Mouse (Mus musculus) midbrain, postnatal 0 days (tissue): ENCODE data around the gene Cfap161. TPM values are rescaled to one million over a fixed set of nuclear protein-coding genes. Genes with fewer than 3 reads are reported as not detected.

Experiments used
- ATAC-seq: fragments of 200-750 bp; cut with Nextera tagmentation; 2 replicates; pipeline ENCODE4 v1.8.0; 2017; ENCODE audit warnings: moderate number of reproducible peaks, mild to moderate bottlenecking, moderate TSS enrichment, moderate library complexity; ENCODE audit not compliant: low FRiP score
- DNase-seq: peaks from one replicate; pipeline ENCODE4 v3.0.0-alpha.2; 2015; ENCODE audit warnings: low spot score
- H3K27ac ChIP-seq: fragments of 300-500 bp; sonication (generic); 2 replicates; pipeline ENCODE4 v1.5.1; 2014; ENCODE audit warnings: low read depth, mild to moderate bottlenecking, low read length, mixed read lengths
- H3K27me3 ChIP-seq: fragments of 300-500 bp; sonication (generic); 2 replicates; pipeline ENCODE4 v1.6.1; 2014; ENCODE audit warnings: low read length, control low read depth, mixed read lengths; ENCODE audit not compliant: insufficient read depth
- H3K36me3 ChIP-seq: fragments of 300-500 bp; sonication (generic); 2 replicates; pipeline ENCODE4 v1.6.1; 2014; ENCODE audit warnings: low read length, control low read depth, mixed read lengths; ENCODE audit not compliant: insufficient read depth
- H3K4me1 ChIP-seq: fragments of 300-500 bp; sonication (generic); 2 replicates; pipeline ENCODE4 v1.6.1; 2014; ENCODE audit warnings: mild to moderate bottlenecking, control low read depth, antibody characterized with exemption, low read length, mixed read lengths; ENCODE audit not compliant: insufficient read depth
- H3K4me2 ChIP-seq: fragments of 300-500 bp; sonication (generic); 2 replicates; pipeline ENCODE4 v1.6.1; 2014; ENCODE audit warnings: low read depth, mild to moderate bottlenecking, low read length, mixed read lengths; ENCODE audit not compliant: poor library complexity, severe bottlenecking
- H3K4me3 ChIP-seq: fragments of 300-500 bp; sonication (generic); 2 replicates; pipeline ENCODE4 v1.5.1; 2014; ENCODE audit warnings: low read depth, mild to moderate bottlenecking, low read length, moderate library complexity
- H3K9ac ChIP-seq: fragments of 300-500 bp; sonication (generic); replicated peaks from 2 replicates; pipeline ENCODE4 v1.6.1; 2014; ENCODE audit warnings: mild to moderate bottlenecking, low read length, moderate library complexity, mixed read lengths; ENCODE audit not compliant: poor library complexity, severe bottlenecking
- H3K9me3 ChIP-seq: fragments of 300-500 bp; sonication (generic); 2 replicates; pipeline ENCODE4 v1.6.1; 2016; ENCODE audit warnings: low read length, control low read depth
- CTCF ChIP-seq: IDR thresholded peaks from 2 replicates; pipeline ENCODE4 v1.5.1; 2016; ENCODE audit warnings: antibody characterized with exemption, mild to moderate bottlenecking
- WGBS: fragments of 180-500 bp; shearing (Covaris S2); extraction: QIAGEN DNeasy Blood & Tissue Kit; methylation state at CpG from one replicate; pipeline ENCODE4 v1.1.7; 2014; 5-methylcytosine and 5-hydroxymethylcytosine counted together
- polyA plus RNA-seq: library from polyadenylated mRNA; unstranded; fragments of >200 nt; fragmentation: Nextera tagmentation; extraction: Ambion mirVana; gene quantifications from 2 replicates; pipeline ENCODE4 v1.2.1, GENCODE M21; 2015
- total RNA-seq: library from RNA; depleted of rRNA; stranded (reverse); fragments of >200 nt; gene quantifications from 2 replicates; pipeline ENCODE4 v1.2.3, GENCODE M21; 2014; rRNA removed

Cfap161 gene
- 2.0 and 2.3 TPM in 2 replicates for total RNA-seq
- polyA plus RNA-seq, result 2.1 and 2.9 TPM in 2 replicates

- H3K9me3 ChIP-seq, result no peaks in the 10 kb centered on the region
- H3K27ac ChIP-seq, result no peak within 1 kb of the TSS
- no peaks in the 10 kb centered on the region for H3K36me3 ChIP-seq
- H3K4me3 ChIP-seq, result no peak within 1 kb of the TSS
- WGBS, result 4% methylated on average over 14 of the region's 14 CpGs
- no peak for TF ChIP-seq CTCF
- no peaks in the 10 kb centered on the region for H3K27me3 ChIP-seq
- DNase-seq (peak; percentile 94), ATAC-seq (peak; percentile 90)
- H3K4me2 ChIP-seq, result peak within 1 kb of the TSS; percentile 45
- H3K9ac ChIP-seq, result 0 out of 2 replicates have a peak within 1 kb of the TSS, but pooled peaks have one; percentile 4
- H3K4me1 ChIP-seq, result no peaks in the 10 kb centered on the region
These were observed at the start of gene Cfap161 for GRCm38 (mm10) chr7:83794705-83795104. TSS of gene Cfap161 (minus strand) at chr7:83794880.

DNA sequence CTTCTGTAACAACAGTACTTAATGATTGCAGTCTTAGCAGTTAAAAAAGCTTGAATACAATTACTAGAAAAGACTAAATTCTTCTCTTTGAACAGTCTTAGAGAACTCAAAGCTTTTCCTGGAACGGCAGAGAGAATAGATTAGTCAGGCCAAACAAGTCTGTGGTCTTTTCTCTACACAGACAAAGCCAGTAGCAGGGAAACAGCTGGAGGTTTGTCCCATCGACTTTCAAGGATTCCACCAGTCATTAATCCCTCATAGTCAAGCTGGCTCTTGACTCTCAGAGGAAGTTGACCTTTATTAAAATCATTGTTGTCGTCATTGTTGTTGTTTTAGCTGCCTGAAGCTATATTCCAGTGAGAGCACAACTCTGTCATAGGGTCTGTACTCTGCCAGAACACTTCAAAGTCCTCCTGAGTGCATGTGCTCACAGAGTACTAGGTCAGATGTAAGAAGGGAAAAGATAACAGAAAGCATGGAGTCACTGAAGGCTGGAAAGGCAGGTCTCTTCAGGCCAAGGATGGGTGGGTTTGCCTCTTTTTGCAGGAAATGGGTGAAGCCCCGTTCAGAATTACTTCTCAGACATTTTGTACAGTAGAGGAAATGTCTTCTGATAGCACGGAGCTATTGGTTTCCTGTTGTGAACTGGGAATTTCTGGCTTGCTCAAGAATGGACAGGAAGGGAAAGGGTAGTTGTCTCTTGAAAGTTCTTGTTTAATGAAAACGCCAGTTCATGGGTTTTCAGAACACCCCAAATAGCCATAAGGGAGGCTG, 48.0 kb upstream of the Cfap161 start:
- ATAC-seq, result no peak
- no peak for TF ChIP-seq CTCF
- Histone ChIP-seq H3K9ac (no peak overlapping the region), H3K9me3 (no peaks in the 10 kb centered on the region), H3K27ac (no peak overlapping the region), H3K4me3 (no peak overlapping the region), H3K27me3 (no peaks in the 10 kb centered on the region), H3K36me3 (no peaks in the 10 kb centered on the region), H3K4me2 (no peak overlapping the region), H3K4me1 (no peaks in the 10 kb centered on the region)
- WGBS, result 44% methylated on average over 6 of the region's 6 CpGs
- DNase-seq, result no peak

DNA sequence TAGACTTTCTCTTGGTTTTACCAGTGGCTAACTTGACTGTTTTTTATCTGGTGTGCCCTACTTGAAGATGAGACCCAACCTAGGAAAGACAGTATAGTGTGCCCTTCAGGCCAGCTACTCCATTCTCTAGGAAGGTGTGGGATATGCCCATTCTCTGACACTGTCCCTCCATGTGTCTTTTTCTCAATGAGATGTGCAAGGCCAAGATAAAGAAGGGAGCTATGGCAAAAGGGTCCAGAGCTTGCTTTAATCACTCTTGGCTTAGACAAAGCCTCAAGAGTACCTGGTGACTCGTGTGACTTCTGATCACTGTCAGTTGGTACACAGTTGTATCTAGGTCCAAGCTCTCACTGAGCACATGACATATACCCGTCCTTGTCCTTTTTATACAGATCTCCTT, 45.4 kb upstream of the Cfap161 start:
- no peaks in the 10 kb centered on the region for H3K4me1 ChIP-seq
- 87% methylated on average over 2 of the region's 2 CpGs for WGBS
- H3K4me2 ChIP-seq, result no peak overlapping the region
- no peaks in the 10 kb centered on the region for H3K36me3 ChIP-seq
- no peak for ATAC-seq
- no peak overlapping the region for H3K9ac ChIP-seq
- no peak overlapping the region for H3K27ac ChIP-seq
- TF ChIP-seq CTCF, result no peak
- no peaks in the 10 kb centered on the region for H3K27me3 ChIP-seq
- no peaks in the 10 kb centered on the region for H3K9me3 ChIP-seq
- no peak for DNase-seq
- H3K4me3 ChIP-seq, result no peak overlapping the region

DNA sequence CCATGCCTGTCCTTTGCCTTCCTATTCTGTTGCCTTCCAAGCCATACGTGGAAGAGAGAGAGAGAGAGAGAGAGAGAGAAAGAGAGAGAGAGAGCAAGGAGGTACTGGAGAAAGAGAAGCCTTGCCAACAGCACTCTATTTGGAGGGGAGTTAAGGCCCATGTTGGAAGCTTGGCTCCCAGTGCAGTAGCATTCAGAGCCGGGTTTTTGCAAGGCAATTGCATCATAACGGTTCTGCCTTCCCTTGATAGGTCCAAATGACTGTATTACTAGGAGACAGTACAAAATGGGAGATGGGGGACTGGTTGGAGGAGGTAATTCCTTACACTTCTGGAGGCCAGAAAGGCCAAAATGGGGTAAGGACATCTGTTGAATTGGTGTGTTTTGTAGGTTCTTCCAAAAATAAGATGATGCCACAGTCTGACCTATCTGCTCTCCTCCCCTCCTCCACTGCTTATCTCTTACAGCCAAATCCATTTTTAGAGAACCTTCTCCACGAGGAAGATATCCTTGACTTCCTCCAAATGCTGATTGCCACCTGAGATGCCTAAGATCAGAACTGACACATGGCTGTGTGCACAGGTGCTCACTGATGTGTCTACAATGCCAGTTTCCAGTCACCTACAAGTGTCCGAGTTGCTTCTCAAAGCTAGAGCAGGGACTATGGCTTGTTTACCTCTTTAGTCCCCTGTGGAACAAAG, 44.0 kb upstream of the Cfap161 start:
- no peak for ATAC-seq
- H3K9ac ChIP-seq, result no peak overlapping the region
- TF ChIP-seq CTCF, result no peak
- H3K4me2 ChIP-seq, result no peak overlapping the region
- DNase-seq, result no peak
- H3K36me3 ChIP-seq, result no peaks in the 10 kb centered on the region
- H3K27me3 ChIP-seq, result no peaks in the 10 kb centered on the region
- WGBS, result 79% methylated on average over 5 of the region's 5 CpGs
- no peaks in the 10 kb centered on the region for H3K4me1 ChIP-seq
- H3K27ac ChIP-seq, result no peak overlapping the region
- no peaks in the 10 kb centered on the region for H3K9me3 ChIP-seq
- no peak overlapping the region for H3K4me3 ChIP-seq

GRCm38 (mm10) chr7:83829355-83829754, 34.7 kb upstream of the Cfap161 start:
- TF ChIP-seq CTCF, result no peak
- 86% methylated on average over 7 of the region's 7 CpGs for WGBS
- Histone ChIP-seq H3K36me3 (no peaks in the 10 kb centered on the region), H3K4me2 (no peak overlapping the region), H3K9ac (no peak overlapping the region), H3K27ac (no peak overlapping the region), H3K4me1 (no peaks in the 10 kb centered on the region), H3K27me3 (no peaks in the 10 kb centered on the region), H3K4me3 (no peak overlapping the region), H3K9me3 (no peaks in the 10 kb centered on the region)
- DNase-seq (no peak), ATAC-seq (no peak)
